19 mouse cellular contexts compared by ENCODE assay signal in genomic region chr2:96504140-96504539, GRCm38 (mm10).
A peak's percentile ranks its signal among the peaks of the same experiment; 100 is the strongest.
DNase-seq lines count a peak whose midpoint lies in the region; ATAC-seq and TF ChIP-seq lines count a peak whose summit lies in the region.
"Had no signal": no experiment of that assay in that cellular context is flagged by ENCODE, and none has a peak within 500 bp of the region (broad histone marks: within the 10 kb centered on the region; RNA-seq: fewer than 3 reads in every experiment).

No protein-coding gene starts in this region.

- ATAC-seq in midbrain, embryonic 13.5 days = peak; percentile 53; the same call in 1 of the 2 replicates
- ATAC-seq in midbrain, embryonic 11.5 days (ENCODE audit: low FRiP score) = no peak
- peak; percentile 40; the same call in 1 of the 2 replicates for ATAC-seq in hindbrain, embryonic 16.5 days
- ATAC-seq in neural tube, embryonic 13.5 days (ENCODE audit: low read depth) = peak; percentile 78
- ATAC-seq in heart, embryonic 12.5 days (ENCODE audit: insufficient number of reproducible peaks, low FRiP score) = no peak
- ATAC-seq: intestine, postnatal 0 days had no signal

- no peak for TF ChIP-seq POLR2A in brain, embryonic 14.5 days (IDR thresholded peaks at IDR 0.05; ENCODE audit: borderline replicate concordance, extremely low read depth, insufficient read depth, insufficient read length, poor library complexity, severe bottlenecking)

- H3K9me3 ChIP-seq in midbrain, embryonic 13.5 days = no peaks in the 10 kb centered on the region
- no peaks in the 10 kb centered on the region for H3K9me3 ChIP-seq in midbrain, embryonic 11.5 days (ENCODE audit: control insufficient read depth, low read length)
- no peaks in the 10 kb centered on the region for H3K9me3 ChIP-seq in hindbrain, embryonic 16.5 days (ENCODE audit: control insufficient read depth, low read length)
- no peaks in the 10 kb centered on the region for H3K9me3 ChIP-seq in neural tube, embryonic 13.5 days
- H3K9me3 ChIP-seq in heart, embryonic 12.5 days (replicated peaks) = no peaks in the 10 kb centered on the region
- H3K9me3 ChIP-seq: embryonic facial prominence, embryonic 13.5 days; heart, embryonic 15.5 days; kidney, embryonic 15.5 days; lung, embryonic 15.5 days had no signal

- no peak overlapping the region for H3K4me2 ChIP-seq in midbrain, embryonic 13.5 days (replicated peaks)
- H3K4me2 ChIP-seq in midbrain, embryonic 11.5 days = no peak overlapping the region
- no peak overlapping the region for H3K4me2 ChIP-seq in hindbrain, embryonic 16.5 days (ENCODE audit: low read length)
- peak overlapping the region; percentile 14; the same call in 1 of the 2 replicates for H3K4me2 ChIP-seq in neural tube, embryonic 13.5 days
- H3K4me2 ChIP-seq in heart, embryonic 12.5 days = no peak overlapping the region
- H3K4me2 ChIP-seq: embryonic facial prominence, embryonic 13.5 days; heart, embryonic 15.5 days; kidney, embryonic 15.5 days; lung, embryonic 15.5 days had no signal

- 74% methylated on average over 6 of the region's 6 CpGs for WGBS in midbrain, embryonic 13.5 days
- 85% methylated on average over 6 of the region's 6 CpGs for WGBS in midbrain, embryonic 11.5 days
- WGBS in hindbrain, embryonic 16.5 days = 44% methylated on average over 6 of the region's 6 CpGs
- WGBS in neural tube, embryonic 13.5 days = 30% methylated on average over 6 of the region's 6 CpGs
- WGBS in heart, embryonic 12.5 days = 73% methylated on average over 6 of the region's 6 CpGs

- TF ChIP-seq CTCF in brain, embryonic 14.5 days (IDR thresholded peaks at IDR 0.05; ENCODE audit: borderline replicate concordance, extremely low read depth, insufficient read depth, insufficient read length) = no peak

- no peak overlapping the region for H3K4me3 ChIP-seq in midbrain, embryonic 13.5 days (replicated peaks)
- no peak overlapping the region for H3K4me3 ChIP-seq in midbrain, embryonic 11.5 days (ENCODE audit: low read depth, low read length)
- H3K4me3 ChIP-seq in hindbrain, embryonic 16.5 days (ENCODE audit: low read length) = no peak overlapping the region
- no peak overlapping the region for H3K4me3 ChIP-seq in neural tube, embryonic 13.5 days
- H3K4me3 ChIP-seq in heart, embryonic 12.5 days = no peak overlapping the region
- H3K4me3 ChIP-seq: embryonic facial prominence, embryonic 13.5 days; heart, embryonic 15.5 days; kidney, embryonic 15.5 days; lung, embryonic 15.5 days had no signal

- no peak overlapping the region for H3K9ac ChIP-seq in midbrain, embryonic 13.5 days (replicated peaks)
- H3K9ac ChIP-seq in midbrain, embryonic 11.5 days (ENCODE audit: low read length) = no peak overlapping the region
- no peak overlapping the region for H3K9ac ChIP-seq in hindbrain, embryonic 16.5 days (ENCODE audit: low read depth, low read length)
- H3K9ac ChIP-seq in neural tube, embryonic 13.5 days = no peak overlapping the region
- no peak overlapping the region for H3K9ac ChIP-seq in heart, embryonic 12.5 days
- H3K9ac ChIP-seq: embryonic facial prominence, embryonic 13.5 days; heart, embryonic 15.5 days; kidney, embryonic 15.5 days; liver, embryonic 14.5 days; lung, embryonic 15.5 days had no signal

- H3K36me3 ChIP-seq in midbrain, embryonic 13.5 days = no peaks in the 10 kb centered on the region
- no peaks in the 10 kb centered on the region for H3K36me3 ChIP-seq in midbrain, embryonic 11.5 days (ENCODE audit: control insufficient read depth, insufficient read depth, low read length)
- no peaks in the 10 kb centered on the region for H3K36me3 ChIP-seq in hindbrain, embryonic 16.5 days (ENCODE audit: control insufficient read depth, insufficient read depth, low read length)
- H3K36me3 ChIP-seq in neural tube, embryonic 13.5 days = no peaks in the 10 kb centered on the region
- no peaks in the 10 kb centered on the region for H3K36me3 ChIP-seq in heart, embryonic 12.5 days
- H3K36me3 ChIP-seq: embryonic facial prominence, embryonic 13.5 days; heart, embryonic 15.5 days; kidney, embryonic 15.5 days; lung, embryonic 15.5 days had no signal

- H3K4me1 ChIP-seq in midbrain, embryonic 13.5 days (replicated peaks) = no peaks in the 10 kb centered on the region
- no peaks in the 10 kb centered on the region for H3K4me1 ChIP-seq in midbrain, embryonic 11.5 days (ENCODE audit: control insufficient read depth, insufficient read depth, low read length)
- no peaks in the 10 kb centered on the region for H3K4me1 ChIP-seq in hindbrain, embryonic 16.5 days (ENCODE audit: control insufficient read depth, insufficient read depth, low read depth, low read length)
- peaks cover 9% of the 10 kb centered on the region; the same call in 1 of the 2 replicates for H3K4me1 ChIP-seq in neural tube, embryonic 13.5 days (replicated peaks)
- H3K4me1 ChIP-seq in heart, embryonic 12.5 days (replicated peaks) = no peaks in the 10 kb centered on the region
- H3K4me1 ChIP-seq: embryonic facial prominence, embryonic 13.5 days; heart, embryonic 15.5 days; kidney, embryonic 15.5 days; lung, embryonic 15.5 days had no signal

- H3K27ac ChIP-seq in midbrain, embryonic 13.5 days = no peak overlapping the region
- no peak overlapping the region for H3K27ac ChIP-seq in midbrain, embryonic 11.5 days (ENCODE audit: low read depth, low read length)
- no peak overlapping the region for H3K27ac ChIP-seq in hindbrain, embryonic 16.5 days (ENCODE audit: low read depth, low read length)
- peak overlapping the region; percentile 33; the same call in 1 of the 2 replicates for H3K27ac ChIP-seq in neural tube, embryonic 13.5 days (replicated peaks)
- no peak overlapping the region for H3K27ac ChIP-seq in heart, embryonic 12.5 days (ENCODE audit: poor library complexity, severe bottlenecking)
- H3K27ac ChIP-seq: embryonic facial prominence, embryonic 13.5 days; heart, embryonic 15.5 days; kidney, embryonic 15.5 days; liver, embryonic 14.5 days; lung, embryonic 15.5 days had no signal

- DNase-seq in midbrain, embryonic 11.5 days (ENCODE audit: low spot score, missing footprints) = no peak
- peak; percentile 31 for DNase-seq in brain, embryonic 14.5 days (ENCODE audit: low read depth)
- DNase-seq in layer of hippocampus, adult 9-11 months = no peak
- DNase-seq in cerebellum, adult 11 months = no peak
- DNase-seq: adrenal gland, adult 8-10 months; cerebellum, postnatal 10 days; gastrocnemius, postnatal 10 days; heart, adult 18-20 months; thymus, postnatal 25 days had no signal

- no peaks in the 10 kb centered on the region for H3K27me3 ChIP-seq in midbrain, embryonic 13.5 days
- H3K27me3 ChIP-seq in midbrain, embryonic 11.5 days (ENCODE audit: control insufficient read depth, insufficient read depth, low read length) = no peaks in the 10 kb centered on the region
- H3K27me3 ChIP-seq in hindbrain, embryonic 16.5 days (replicated peaks; ENCODE audit: control insufficient read depth, insufficient read depth, low read length) = no peaks in the 10 kb centered on the region
- no peaks in the 10 kb centered on the region for H3K27me3 ChIP-seq in neural tube, embryonic 13.5 days
- no peaks in the 10 kb centered on the region for H3K27me3 ChIP-seq in heart, embryonic 12.5 days (replicated peaks)
- H3K27me3 ChIP-seq: embryonic facial prominence, embryonic 13.5 days; heart, embryonic 15.5 days; kidney, embryonic 15.5 days; lung, embryonic 15.5 days had no signal

Comparison
In these comparisons a context has a peak if more than half of its experiments do, and no peak if none do; other contexts are left out.
1. ATAC-seq: peak in midbrain, embryonic 13.5 days (single experiment), hindbrain, embryonic 16.5 days (single experiment) and neural tube, embryonic 13.5 days (single experiment); none in midbrain, embryonic 11.5 days (single experiment) and heart, embryonic 12.5 days (single experiment).